Mouse (Mus musculus): ENCODE results near the gene Cntrob.
A peak's percentile ranks its signal among the peaks of the same experiment; 100 is the strongest.

The Cntrob gene

DNA sequence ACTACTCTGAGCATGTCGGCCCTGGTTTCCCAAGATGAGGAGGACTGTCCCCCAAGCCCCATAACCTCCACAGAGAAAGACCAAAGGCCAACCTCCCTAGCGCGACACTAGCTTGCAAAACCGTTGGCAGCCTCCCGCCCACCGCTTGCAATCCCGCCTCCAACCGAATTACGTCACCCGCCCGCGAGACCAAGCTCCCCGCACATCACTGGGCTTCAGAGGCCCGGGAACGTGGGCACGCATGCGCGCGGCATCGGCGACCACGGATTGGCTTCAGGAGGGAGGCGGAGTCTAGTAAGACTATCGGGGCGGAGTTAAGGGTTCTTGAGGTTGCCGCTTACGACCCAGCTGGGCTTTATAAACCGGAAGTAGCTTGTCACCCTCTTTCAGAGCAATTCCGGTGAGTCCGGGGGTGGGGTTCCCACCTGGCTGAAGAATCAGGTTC lies at the start of gene Cntrob, which contains the start of gene Trappc1:
Gene Cntrob (minus strand): TSS at position 109 of the 445 bp plus-strand sequence.
Gene Trappc1 (plus strand): TSS at position 314 of the 445 bp plus-strand sequence.
- peak; percentile 98 to 100 for DNase-seq

DNA sequence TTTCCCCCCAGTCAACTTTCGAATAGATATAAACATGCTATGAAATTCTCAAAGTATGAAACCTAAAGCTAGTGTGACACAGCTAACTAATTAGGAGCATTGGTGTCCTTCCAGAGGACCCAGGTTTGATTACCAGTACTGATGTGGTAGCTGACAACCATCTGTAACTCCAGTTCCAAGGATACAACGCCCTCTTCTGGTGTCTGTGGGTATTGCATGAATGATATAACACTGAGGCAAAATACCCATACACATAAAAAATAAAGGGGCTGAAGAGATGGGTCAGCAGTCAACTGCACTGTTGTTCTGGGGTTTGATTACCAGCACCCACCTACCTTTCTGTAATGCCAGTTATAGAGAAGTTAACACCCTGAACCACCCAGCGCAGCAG lies 49.2 kb upstream of the Cntrob start:
- no peak for DNase-seq

DNA sequence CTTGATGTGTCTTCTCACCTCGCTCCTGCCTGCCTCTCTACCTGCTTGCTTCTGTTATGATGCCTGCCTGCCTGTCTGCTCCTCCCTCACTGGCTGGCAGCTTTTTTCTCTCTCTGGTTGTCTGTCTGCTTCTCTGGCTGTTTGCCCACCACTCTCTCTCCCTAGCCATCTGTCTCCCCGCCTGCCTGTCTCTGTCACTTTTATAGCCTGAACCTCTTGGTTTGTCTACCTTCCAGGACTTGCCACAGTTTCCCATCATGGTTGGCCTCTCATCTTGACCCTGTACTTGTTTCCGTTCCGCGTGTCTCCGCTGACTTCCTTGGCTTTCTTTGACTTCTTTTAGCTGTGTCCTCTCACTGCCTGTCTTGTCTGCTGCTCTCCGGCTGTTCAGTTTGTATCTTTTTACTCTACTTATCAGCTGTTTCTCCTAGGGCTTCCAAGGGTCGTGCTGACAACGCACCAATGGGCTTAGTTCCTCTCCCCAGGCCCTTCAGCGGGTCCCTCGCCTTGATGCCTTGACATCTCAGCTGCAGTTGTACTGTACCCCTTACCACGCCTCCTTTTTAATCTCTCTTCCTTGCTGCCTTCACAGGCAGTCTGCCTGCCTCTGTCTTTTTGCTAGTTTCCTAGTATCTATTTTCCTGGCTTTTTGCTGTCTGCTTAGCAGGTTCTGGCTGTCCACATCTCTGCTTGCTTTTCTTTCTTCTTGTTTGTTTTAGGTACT lies 48.6 kb upstream of the Cntrob start:
- peak in 1 of 2 experiments; percentile 20 for DNase-seq

DNA sequence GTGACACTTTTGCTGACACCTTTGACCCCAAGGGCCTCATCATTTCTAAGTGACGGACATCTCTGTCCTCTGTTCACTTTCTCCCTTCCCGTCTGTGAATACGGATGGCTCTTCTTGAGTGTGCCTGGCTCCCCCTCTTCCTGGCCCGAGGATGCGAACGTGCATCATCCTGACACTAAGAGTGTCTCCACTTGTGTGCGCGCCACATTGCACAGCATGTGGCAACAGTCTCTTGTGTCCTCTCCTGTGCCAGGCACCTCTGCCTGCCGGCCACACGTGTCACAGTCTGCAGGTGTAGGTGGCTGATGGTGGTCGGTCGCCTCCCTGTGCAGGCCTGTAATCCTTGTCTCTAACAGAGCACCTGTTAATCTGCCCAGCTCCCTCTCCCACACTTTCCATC lies 48.0 kb upstream of the Cntrob start:
- no peak for DNase-seq

DNA sequence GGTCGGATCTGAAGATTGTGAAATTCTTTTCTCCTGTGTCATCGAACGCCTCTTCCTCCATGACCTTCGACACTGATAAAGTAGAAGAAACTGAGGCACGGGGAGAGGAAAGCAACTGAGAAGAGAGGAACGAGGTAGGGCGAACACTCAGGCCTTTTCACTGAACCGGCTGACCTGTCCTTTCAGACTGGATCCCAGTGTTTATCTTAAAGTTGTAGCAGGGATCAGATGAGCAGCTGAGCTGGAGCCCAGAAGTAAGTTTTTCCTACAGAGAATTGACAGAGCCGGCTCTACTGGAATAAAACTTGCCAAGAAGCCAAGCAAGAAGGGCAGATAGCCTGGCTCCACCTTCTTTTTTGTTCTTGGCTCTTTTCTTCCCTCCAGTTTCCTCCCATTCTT lies 47.2 kb upstream of the Cntrob start:
- no peak for DNase-seq

DNA sequence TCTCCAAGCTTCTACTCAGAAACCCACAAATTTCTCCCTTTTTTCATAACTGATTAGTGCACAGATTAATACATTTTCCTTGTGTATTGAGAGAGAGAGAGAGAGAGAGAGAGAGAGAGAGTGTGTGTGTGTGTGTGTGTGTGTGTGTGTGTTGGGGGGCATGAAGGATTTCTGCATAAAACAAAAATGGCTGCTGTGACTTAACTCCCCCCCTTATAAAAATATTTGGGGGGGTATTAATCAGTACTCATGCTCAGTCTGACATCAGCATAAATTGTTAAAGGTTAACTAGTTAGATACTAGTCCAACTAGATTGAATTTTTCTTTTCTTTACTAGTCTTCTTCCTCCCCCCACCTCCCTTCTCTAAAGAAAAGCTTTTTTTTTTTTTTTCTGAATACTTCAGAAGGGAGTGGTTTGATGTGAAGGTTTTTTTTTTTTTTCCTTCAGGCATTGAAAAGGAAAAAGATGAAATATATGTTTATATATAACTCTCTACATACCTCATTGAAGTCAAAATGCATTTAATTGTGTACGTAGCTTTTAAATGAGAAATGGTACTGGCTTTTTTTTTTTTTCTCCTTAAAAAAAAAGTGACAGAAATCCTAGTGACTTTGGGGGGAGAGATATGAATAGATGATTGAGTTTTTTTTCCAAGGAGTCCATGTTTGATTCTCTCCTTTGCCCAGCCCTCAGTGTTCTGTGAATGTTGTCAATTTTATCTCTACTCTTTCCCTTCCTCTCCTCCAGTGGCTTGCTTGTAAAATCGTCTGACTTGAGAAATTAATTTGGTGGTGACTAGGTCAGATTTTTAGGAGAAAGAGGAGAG lies 46.6 kb upstream of the Cntrob start:
- no peak for DNase-seq

DNA sequence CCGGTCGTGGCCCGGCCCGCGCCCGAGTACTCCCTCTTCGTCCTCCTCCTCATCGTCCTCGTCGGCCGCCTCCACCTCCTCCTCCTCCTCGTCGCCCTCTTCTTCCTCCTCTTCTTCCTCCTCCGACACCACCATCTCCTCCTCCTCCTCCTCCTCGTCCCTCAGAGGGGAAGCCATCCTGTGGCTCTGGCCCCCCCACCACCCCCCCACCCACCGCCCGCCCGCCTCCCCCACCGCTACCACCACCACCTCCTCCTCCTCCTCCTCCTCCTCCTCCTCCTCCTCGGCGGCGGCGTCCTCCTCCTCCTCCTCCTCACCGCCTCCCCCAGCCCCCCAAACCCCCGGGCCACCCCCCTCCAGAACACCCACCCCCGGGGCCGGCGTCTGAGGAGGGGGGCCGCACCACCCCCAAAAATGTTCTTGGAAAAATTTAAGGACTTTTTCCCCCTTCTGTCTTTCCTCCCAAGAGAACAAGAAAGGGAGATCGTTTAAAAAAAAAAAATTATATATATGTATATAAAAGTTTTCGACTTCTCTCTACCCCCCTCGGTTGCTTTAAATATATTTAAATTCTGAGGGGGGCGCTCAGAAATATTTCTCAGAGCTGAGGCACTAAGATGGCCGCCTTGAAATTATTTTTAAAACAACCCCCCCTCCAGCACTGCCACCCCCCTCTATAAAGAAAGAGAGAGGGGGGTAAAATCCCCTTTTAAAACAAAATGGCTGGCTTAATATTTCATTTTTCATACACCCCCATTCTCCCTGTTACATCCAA lies 45.8 kb upstream of the Cntrob start, which contains the start of gene Chd3:
Gene Chd3 (minus strand): TSS at position 192 of the 775 bp plus-strand sequence.
- DNase-seq: peak; percentile 52 to 57

DNA sequence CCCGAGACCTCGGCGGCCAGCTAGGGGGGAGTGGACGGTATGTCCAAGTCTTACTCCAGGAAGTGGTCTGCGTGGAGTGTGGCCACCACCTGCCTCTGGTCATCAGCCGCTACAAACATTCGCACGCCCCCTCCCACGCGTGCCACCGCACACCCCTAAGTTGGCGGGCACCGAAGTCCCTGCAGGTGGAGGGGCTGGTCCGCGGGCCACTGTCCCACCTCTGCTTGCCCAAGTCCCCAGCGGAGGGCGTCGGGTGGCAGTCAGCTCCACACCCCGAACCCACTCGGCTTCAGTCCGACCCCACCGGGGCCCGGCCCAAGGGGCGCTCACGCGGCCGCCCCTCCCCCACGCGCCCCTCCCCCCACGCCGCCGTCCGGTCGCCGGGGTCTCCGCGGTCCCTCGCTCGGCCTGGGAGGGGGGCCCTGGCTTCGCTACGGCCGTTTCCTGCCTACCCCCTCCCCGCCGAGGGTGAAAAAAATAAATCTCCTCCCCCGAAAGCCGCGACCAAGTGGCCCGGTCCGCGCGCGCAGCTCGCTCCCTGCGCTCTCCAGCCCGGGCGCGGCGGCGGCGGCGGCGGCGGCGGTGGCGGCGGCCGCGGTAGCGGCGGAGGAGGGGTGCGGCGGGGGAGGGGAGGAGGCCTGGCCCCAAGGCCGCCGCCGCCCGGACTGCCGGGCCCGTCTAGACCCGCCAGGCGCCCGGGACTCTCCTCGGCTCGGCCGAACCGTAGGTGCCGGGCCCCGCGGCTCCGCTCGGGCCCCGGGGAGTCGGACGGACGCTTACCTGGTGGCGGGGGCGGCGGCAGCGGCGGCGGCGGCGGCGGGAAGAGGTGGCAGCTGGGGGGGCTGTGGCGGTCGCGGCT lies 45.0 kb upstream of the Cntrob start:
- DNase-seq: peak; percentile 45 to 64

DNA sequence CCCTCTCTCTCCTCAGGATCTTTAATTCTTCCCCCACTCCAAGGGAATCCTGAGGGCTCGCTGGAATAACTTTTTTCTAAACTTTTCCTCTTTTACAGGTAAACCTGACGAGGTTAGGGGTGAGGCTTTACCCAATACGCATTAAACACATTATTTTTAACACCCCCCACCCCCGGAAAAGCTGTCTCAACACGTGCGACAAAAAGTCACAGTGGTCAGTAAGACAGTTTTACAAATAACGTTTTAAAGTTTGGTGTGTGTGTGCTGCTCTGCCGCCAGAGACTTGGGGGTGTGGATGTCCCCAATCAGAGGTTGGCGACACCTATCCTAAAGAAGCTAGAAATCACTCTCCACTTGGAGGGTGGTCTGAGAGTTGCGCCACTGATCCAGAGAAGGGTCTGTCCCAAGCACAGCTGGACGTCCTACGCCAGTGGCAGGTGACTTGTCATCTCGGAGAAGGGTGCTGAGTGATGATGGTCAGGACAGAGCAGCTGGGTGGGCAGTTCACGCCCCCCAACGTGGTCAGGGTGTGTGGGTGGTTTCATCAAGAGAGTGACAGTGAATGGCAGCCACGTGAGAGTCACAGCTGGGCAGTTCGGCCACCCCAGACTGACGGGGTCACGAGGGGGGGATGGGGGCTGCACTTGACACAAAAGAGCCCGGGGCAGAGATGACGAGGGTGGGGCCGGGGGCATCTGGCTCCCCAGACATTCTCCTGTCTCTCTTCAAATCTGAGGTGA lies 44.2 kb upstream of the Cntrob start:
- DNase-seq: no peak

DNA sequence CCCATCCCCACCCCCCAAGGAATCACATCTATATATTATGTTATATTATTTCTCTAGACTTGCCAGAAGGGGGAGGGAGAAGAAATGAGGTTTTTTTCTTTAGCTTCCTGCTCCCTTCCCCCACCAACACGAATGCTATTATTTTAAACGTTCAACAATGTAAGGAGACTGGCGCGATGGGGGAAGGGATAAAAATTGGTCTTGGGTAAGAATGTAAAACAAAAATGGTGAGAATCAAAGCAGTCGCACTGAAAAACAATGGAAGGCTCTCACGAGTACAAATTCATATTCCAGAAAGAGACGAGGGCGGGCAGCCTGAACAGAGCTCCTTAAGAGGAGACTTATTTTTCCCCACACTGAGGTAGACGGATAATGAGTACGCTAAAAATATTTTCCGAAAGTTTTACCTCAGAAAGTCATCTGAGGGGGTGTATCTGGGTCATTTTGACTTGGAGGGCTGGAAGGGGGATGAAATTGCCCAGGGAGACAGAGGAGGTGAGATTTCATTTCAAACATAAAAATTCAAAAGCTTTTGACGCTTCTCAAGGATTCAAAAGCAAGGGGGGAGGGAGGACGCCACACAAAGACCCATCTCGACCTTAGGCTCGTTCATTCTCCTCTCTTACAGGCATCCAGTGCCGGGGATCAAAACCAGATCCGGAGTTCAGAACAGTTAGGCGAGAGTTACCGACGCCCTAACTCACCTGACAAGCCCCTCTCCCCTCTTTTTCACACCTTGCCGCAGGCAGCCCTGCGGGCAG lies 43.5 kb upstream of the Cntrob start:
- peak in 1 of 2 experiments; percentile 47 for DNase-seq

DNA sequence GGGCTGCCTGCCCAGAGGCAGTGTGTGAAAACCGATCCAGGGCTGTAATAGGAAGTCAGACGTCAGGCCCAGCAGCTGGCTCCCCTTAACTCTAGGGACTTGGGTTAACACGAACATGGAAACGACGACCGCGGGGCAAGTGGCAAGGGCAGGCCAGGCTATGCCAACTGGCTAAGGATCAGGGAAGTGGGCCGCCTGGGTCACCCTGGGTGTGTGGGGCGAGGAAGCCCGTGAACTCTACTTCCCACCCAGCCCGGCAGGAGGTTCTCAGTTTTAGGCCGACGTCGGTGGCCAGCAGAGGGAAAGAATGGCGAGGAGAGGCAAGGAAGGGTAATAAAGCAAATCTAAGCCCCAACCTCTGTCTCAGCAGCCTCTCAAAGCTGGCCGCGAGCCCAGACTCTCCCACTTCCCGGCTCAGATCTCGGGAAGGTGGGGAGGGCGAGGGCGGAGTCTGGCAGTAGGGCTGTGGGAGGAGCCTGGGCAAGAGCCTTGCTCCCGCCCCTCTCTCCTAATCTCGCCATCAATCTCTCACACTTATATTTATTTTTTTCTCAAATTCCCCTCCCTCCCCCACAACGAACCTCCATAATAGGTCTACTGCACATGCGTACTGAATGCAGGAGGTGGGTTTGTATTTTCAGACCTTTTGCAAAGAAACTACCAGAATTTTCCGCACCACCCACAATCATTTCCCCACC lies 42.7 kb upstream of the Cntrob start:
- DNase-seq: peak; percentile 87 to 91

DNA sequence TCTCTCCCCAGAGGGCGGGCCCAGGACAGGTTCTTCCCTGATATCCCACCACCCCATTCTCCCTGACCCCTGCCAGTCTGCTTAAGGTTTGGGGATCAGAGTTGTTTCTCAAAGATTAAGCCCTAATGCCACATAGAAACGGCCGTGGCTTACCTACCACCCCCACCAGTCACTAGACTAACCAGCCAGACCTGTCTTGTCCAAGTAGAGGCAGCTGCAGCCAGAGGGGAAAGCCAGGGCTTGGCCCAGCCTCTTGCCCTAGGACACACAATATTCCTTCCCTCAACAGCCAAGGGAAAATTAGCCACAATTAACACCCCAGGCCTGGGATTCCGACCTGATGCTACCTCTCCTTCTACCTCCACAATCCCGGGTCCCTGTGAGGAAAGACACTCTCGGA lies 42.1 kb upstream of the Cntrob start:
- DNase-seq: no peak

DNA sequence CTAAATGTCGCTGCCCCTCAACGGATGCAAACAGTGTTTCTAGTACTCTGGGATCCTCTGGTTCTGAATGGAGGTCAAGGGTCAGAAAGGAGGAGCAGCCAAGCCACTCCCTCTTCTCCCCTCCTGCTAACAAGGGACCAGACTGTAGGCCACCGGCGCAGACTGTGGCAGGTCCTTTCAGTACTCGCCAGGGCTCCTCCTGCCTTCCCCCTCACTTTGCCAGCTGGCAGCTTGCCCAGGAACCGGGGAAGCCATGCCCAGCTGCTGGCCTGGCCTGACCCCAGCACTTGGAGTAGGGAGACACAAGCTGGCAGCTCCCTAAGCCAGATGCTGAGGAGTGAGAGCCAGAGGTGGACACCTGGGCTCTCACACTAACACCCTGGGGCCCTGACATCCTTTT lies 41.3 kb upstream of the Cntrob start:
- peak; percentile 24 to 40 for DNase-seq

DNA sequence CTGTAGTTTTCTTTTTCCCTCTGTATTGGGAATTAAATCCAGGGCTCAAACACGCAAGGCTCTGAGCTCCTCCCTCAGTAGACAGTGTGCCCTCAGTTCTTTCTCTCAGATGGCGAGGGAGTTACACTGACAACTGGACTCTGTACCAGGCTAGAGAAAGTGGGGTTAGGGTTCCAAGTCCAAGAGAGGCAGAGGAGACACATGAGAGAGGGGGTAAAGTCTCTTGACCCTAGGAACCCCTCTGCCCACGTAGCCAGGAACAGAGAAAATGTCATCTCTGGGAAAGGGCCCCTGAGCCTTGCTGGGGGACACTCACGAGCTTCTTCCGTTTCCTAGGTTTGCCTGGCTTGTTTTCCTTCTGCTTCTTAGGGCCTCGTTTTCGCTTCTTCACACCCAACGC lies 40.8 kb upstream of the Cntrob start:
- DNase-seq: no peak

DNA sequence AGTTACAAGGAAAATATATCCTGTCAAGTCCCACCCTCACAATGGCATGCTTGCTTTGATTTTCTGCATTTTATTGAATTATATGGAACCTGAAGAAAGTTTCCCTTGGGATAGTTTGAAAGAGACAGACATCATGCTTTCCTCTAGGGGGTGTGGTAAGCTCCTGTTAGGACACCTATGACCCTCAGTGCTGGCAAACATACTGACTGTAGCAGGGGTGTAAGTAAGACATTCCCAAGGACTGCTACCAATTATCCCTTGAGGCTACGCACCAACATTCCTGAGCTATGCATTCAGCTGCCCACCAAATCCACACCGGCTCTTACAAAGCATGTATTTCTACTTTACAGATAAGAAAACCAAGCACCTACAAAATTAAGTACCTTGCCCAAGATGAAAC lies 38.9 kb upstream of the Cntrob start:
- no peak for DNase-seq

DNA sequence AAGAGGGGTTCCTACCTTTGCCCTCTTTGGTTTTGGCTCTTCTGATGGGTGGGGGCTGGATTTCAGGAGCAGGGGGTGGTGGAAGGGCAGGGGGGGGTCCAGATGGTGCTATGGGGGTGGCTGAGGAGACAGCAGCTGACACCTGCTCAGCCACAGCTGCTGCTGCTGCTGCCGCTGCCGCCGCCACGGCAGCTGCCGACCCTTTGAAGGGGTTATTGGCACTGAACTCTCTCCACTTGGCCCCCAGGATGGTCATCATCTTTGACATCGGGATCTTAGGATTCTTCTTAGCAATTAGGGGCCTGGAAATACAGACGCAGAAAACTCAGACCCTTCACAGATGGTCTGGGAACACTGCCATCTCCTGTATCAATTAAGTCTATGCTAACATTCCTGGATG lies 38.4 kb upstream of the Cntrob start:
- no peak for DNase-seq

DNA sequence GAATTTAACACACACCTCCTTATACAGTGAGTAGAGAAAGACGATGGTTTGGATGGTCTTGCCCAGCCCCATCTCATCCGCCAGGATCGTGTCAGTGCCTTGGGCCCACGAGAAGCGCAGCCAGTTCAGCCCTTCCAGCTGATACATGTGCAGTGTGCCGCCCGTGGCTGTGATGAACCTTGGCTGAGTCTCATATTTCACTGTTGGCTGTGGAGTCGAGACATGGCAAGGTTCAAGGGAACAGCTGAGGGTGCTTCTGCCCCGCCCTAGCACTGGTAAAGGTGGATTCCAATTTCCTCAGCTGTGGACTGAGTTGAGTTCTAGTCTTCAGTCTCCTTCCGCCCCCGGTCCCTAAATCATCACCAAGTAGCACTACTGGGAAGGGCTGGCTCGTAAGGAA lies 34.1 kb upstream of the Cntrob start:
- no peak for DNase-seq

DNA sequence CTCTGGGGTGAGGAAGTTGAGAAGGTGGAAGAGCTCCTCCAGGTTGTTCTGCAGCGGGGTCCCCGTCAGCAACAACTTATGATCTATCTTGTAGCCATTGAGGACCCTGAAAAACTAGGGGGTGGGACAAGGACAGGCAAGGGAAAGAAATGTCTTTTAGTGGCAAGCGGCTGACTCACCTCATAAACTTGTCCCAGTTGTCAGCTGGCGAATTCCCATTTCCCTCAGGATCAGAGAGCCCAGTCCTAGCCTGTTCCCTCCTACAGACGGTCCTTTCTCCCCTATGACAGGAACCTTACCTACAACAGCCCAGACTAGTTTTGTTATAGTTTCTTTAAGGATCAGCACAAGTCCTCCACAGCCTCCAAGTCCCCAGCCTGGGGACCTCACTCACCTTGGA lies 33.0 kb upstream of the Cntrob start:
- no peak for DNase-seq

DNA sequence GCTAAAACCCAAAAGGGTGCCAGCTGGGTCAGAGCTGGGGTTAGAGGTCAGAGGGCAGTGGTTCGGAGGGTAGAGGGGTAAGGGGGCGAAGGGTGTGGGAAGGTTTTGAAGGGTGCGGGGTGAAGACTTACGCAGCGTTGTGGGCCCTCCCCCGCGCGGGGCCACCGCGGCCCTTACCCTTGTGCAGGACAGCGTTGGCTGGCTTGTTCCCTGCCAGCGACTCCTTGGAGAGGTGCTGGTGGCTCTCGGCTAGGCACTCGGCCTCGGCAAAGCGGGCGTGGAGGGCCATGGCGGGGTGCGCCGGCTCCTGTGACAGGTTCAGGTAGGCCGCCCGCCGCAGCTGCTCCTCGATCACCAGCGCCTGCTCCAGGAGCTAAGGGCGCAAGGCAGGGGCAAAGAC lies 22.9 kb upstream of the Cntrob start:
- DNase-seq: no peak
